Mouse (Mus musculus): Measurements from ENCODE around the gene Spon1. TPM values are rescaled to one million over a fixed set of nuclear protein-coding genes. Genes with fewer than 3 reads are reported as not detected.

Spon1 gene
- polyA plus RNA-seq, 1 experiment from 2014 or later: 12.5 TPM

GRCm38 (mm10) chr7:113792871-113793270, 27.1 kb downstream of the Spon1 start:
- Histone ChIP-seq H3K9me3 (no peaks in the 10 kb centered on the region), H3K4me3 (replicated peaks) (no peak overlapping the region), H3K27me3 (peaks cover 3% of the 10 kb centered on the region; the same call in 1 of the 2 replicates), H3K4me2 (no peak overlapping the region), H3K36me3 (replicated peaks) (no peaks in the 10 kb centered on the region), H3K27ac (no peak overlapping the region), H3K9ac (no peak overlapping the region), H3K4me1 (no peaks in the 10 kb centered on the region)
- no peak for ATAC-seq (ENCODE audit: low FRiP score)
- 73% methylated on average over 3 of the region's 3 CpGs for WGBS

- WGBS: 90% methylated on average over 5 of the region's 5 CpGs
- H3K4me1 ChIP-seq: no peaks in the 10 kb centered on the region
- no peak for ATAC-seq (ENCODE audit: low FRiP score)
- H3K36me3 ChIP-seq (replicated peaks): no peaks in the 10 kb centered on the region
- no peak overlapping the region for H3K4me3 ChIP-seq (replicated peaks)
- no peak overlapping the region for H3K9ac ChIP-seq
- no peaks in the 10 kb centered on the region for H3K9me3 ChIP-seq
- H3K27me3 ChIP-seq: no peaks in the 10 kb centered on the region
- H3K27ac ChIP-seq: no peak overlapping the region
- no peak overlapping the region for H3K4me2 ChIP-seq
Observed at GRCm38 (mm10) chr7:113795209-113795608, 29.4 kb downstream of the Spon1 start.

GRCm38 (mm10) chr7:113797134-113797533, 31.3 kb downstream of the Spon1 start:
- Histone ChIP-seq H3K4me2 (no peak overlapping the region), H3K4me1 (no peaks in the 10 kb centered on the region), H3K27me3 (no peaks in the 10 kb centered on the region), H3K27ac (no peak overlapping the region), H3K9ac (no peak overlapping the region), H3K9me3 (no peaks in the 10 kb centered on the region), H3K36me3 (replicated peaks) (no peaks in the 10 kb centered on the region), H3K4me3 (replicated peaks) (no peak overlapping the region)
- 96% methylated on average over 4 of the region's 4 CpGs for WGBS
- no peak for ATAC-seq (ENCODE audit: low FRiP score)

GRCm38 (mm10) chr7:113798605-113799255, 32.9 kb downstream of the Spon1 start:
- Histone ChIP-seq H3K9ac (no peak overlapping the region), H3K4me3 (replicated peaks) (no peak overlapping the region), H3K9me3 (no peaks in the 10 kb centered on the region), H3K27ac (no peak overlapping the region), H3K36me3 (replicated peaks) (no peaks in the 10 kb centered on the region), H3K27me3 (no peaks in the 10 kb centered on the region), H3K4me1 (no peaks in the 10 kb centered on the region), H3K4me2 (no peak overlapping the region)
- 94% methylated on average over 6 of the region's 6 CpGs for WGBS
- no peak for ATAC-seq (ENCODE audit: low FRiP score)

- Histone ChIP-seq H3K27ac (no peak overlapping the region), H3K27me3 (no peaks in the 10 kb centered on the region; the same call in 1 of the 2 replicates), H3K4me2 (no peak overlapping the region), H3K9ac (no peak overlapping the region), H3K9me3 (no peaks in the 10 kb centered on the region), H3K4me1 (peaks cover 10% of the 10 kb centered on the region), H3K36me3 (replicated peaks) (no peaks in the 10 kb centered on the region), H3K4me3 (replicated peaks) (no peak overlapping the region)
- WGBS: 56% methylated on average over 1 of the region's 1 CpGs
- no peak for ATAC-seq (ENCODE audit: low FRiP score)
Observed at GRCm38 (mm10) chr7:113809781-113810180, 44.0 kb downstream of the Spon1 start.

GRCm38 (mm10) chr7:113811376-113812158, 45.8 kb downstream of the Spon1 start:
- Histone ChIP-seq H3K36me3 (replicated peaks) (no peaks in the 10 kb centered on the region), H3K9ac (no peak overlapping the region), H3K4me1 (peaks cover 10% of the 10 kb centered on the region), H3K4me3 (replicated peaks) (no peak overlapping the region), H3K4me2 (no peak overlapping the region), H3K27me3 (peaks cover 15% of the 10 kb centered on the region), H3K27ac (no peak overlapping the region), H3K9me3 (no peaks in the 10 kb centered on the region)
- 89% methylated on average over 10 of the region's 10 CpGs for WGBS
- no peak for ATAC-seq (ENCODE audit: low FRiP score)

GRCm38 (mm10) chr7:113814101-113814779, 48.4 kb downstream of the Spon1 start:
- Histone ChIP-seq H3K27me3 (peaks cover 26% of the 10 kb centered on the region), H3K9ac (no peak overlapping the region), H3K4me3 (replicated peaks) (no peak overlapping the region), H3K4me2 (no peak overlapping the region), H3K4me1 (peaks cover 22% of the 10 kb centered on the region), H3K36me3 (replicated peaks) (no peaks in the 10 kb centered on the region), H3K9me3 (no peaks in the 10 kb centered on the region), H3K27ac (no peak overlapping the region)
- no peak; the same call in 1 of the 2 replicates for ATAC-seq (ENCODE audit: low FRiP score)
- 19% methylated on average over 10 of the region's 10 CpGs for WGBS

DNA sequence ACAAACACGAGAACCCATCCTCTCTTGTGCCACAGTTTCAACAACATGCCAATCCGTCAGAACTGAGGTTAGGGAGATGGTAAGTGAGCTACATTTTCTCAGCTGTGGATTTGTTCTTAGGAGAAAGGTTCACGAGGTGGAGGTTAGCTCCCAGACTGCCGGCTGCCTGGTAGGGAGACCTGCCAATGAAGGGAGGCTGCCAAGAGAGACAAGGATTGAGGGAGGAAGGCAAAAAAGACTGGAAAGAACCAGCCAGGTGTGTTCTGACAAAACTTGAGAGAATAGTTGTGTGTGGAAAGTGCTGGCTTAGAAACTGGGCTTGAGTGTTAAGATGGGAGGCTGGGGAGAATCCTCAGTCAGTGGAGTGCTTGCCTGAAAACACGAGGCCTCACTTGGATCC, 49.9 kb downstream of the Spon1 start:
- no peak overlapping the region for H3K27ac ChIP-seq
- peaks cover 29% of the 10 kb centered on the region for H3K27me3 ChIP-seq
- WGBS: 77% methylated on average over 5 of the region's 5 CpGs
- H3K4me2 ChIP-seq: no peak overlapping the region
- peaks cover 22% of the 10 kb centered on the region for H3K4me1 ChIP-seq
- no peaks in the 10 kb centered on the region for H3K36me3 ChIP-seq (replicated peaks)
- no peak for ATAC-seq (ENCODE audit: low FRiP score)
- H3K9ac ChIP-seq: no peak overlapping the region
- H3K9me3 ChIP-seq: no peaks in the 10 kb centered on the region
- no peak overlapping the region for H3K4me3 ChIP-seq (replicated peaks)

DNA sequence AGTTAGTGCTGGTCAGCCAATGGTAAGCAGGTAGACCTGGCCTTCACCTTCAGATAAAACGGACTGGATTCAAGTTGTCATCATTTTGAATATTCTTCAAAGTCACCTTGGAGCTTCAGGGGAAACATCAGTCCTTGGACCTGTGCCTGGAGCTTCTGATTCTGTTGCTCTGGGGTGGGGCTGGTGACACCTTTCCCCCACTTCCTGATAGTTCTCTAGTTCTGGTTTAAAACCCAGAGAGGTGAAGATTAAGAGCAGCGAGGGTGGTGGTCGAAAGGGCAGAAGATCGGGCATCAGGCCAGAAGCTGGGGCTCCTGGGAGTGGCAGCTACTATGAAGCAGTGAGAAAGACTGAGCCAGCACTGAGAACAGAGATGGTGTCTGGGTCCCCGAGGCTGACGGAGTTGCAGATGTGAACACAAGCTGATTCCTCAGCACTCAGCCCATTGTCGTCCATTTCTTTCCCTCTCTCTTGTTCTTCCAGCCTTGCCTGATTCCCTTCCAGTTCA, 51.1 kb downstream of the Spon1 start:
- Histone ChIP-seq H3K4me3 (replicated peaks) (no peak overlapping the region), H3K9me3 (no peaks in the 10 kb centered on the region), H3K27ac (no peak overlapping the region), H3K9ac (no peak overlapping the region), H3K36me3 (replicated peaks) (no peaks in the 10 kb centered on the region), H3K4me2 (no peak overlapping the region), H3K27me3 (peaks cover 32% of the 10 kb centered on the region), H3K4me1 (peaks cover 22% of the 10 kb centered on the region)
- ATAC-seq (ENCODE audit: low FRiP score): no peak
- 76% methylated on average over 7 of the region's 7 CpGs for WGBS

DNA sequence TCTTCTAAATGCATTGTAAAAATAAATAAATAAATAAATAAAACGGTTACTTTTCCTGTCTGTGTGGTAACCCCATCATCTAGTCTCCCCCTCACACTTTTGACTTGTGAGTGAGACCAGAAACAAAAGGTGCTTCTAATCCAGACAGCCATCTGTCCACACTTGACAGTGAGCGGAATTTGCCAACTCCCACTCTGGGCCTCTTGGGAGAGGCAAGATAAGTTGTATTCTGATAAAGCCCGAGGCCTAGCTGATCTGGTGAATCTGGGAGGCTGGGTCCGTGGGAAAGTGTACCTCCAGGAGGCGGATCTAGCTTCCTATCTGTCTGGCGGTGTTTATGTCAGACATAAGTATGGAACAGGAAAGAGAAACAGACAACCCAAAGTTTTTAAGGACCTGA, 52.3 kb downstream of the Spon1 start:
- Histone ChIP-seq H3K9ac (no peak overlapping the region), H3K4me3 (replicated peaks) (no peak overlapping the region), H3K9me3 (no peaks in the 10 kb centered on the region), H3K4me1 (peaks cover 22% of the 10 kb centered on the region), H3K27me3 (peaks cover 36% of the 10 kb centered on the region), H3K27ac (no peak overlapping the region), H3K36me3 (replicated peaks) (no peaks in the 10 kb centered on the region), H3K4me2 (no peak overlapping the region)
- no peak for ATAC-seq (ENCODE audit: low FRiP score)
- 66% methylated on average over 6 of the region's 6 CpGs for WGBS

DNA sequence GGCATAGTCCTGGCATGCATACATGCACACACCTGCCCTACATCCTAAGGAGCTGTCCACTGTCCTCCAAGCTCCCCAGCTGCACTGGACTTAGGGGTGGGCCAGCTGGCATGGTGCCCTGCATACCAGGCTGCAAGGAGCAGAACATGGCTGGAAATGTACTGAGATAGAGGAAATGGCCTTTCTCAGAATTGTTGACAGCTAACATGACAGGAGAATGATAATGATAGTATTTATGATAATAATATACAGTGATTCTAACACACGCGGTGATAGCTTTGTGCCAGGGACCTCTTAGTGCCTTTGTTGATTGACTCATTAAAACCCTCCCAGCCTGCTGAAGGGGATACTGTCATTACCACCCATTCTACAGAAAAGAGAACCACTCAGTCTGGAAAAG, 54.4 kb downstream of the Spon1 start:
- Histone ChIP-seq H3K27me3 (peaks cover 44% of the 10 kb centered on the region), H3K4me1 (peaks cover 12% of the 10 kb centered on the region), H3K27ac (no peak overlapping the region), H3K9me3 (no peaks in the 10 kb centered on the region), H3K9ac (no peak overlapping the region), H3K4me2 (no peak overlapping the region), H3K4me3 (replicated peaks) (no peak overlapping the region), H3K36me3 (replicated peaks) (no peaks in the 10 kb centered on the region)
- ATAC-seq (ENCODE audit: low FRiP score): 0 out of 2 replicates have a peak, but pooled peaks have one; percentile 14
- 80% methylated on average over 2 of the region's 2 CpGs for WGBS

DNA sequence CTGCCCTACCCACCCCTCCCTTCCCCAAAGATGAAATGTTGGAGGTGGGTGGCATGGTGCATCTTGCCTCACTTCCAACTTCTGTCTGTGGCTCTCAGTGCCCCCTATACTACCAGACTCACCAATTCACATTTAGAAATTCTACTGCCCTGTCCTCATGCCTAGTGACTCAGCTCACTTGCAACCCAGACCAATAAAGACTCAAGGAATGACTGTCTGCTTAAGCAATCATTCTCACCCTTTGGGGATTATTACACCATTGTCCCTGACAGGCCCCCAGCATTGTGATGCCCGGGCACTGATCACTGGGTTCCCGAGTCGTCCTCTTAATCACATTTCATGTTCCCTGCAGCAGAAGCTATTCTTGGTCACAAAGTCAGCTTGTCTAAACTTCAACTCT, 57.2 kb downstream of the Spon1 start:
- H3K4me2 ChIP-seq: no peak overlapping the region
- H3K27me3 ChIP-seq: peaks cover 30% of the 10 kb centered on the region
- no peaks in the 10 kb centered on the region for H3K9me3 ChIP-seq
- WGBS: 49% methylated on average over 3 of the region's 3 CpGs
- no peak overlapping the region for H3K4me3 ChIP-seq (replicated peaks)
- H3K4me1 ChIP-seq: peaks cover 23% of the 10 kb centered on the region
- H3K9ac ChIP-seq: no peak overlapping the region
- ATAC-seq (ENCODE audit: low FRiP score): no peak
- H3K27ac ChIP-seq: no peak overlapping the region
- H3K36me3 ChIP-seq (replicated peaks): no peaks in the 10 kb centered on the region

Measured in forebrain, embryonic 12.5 days (tissue).